Comparison of ENCODE assay signal across 8 mouse cellular contexts in the genomic region with DNA sequence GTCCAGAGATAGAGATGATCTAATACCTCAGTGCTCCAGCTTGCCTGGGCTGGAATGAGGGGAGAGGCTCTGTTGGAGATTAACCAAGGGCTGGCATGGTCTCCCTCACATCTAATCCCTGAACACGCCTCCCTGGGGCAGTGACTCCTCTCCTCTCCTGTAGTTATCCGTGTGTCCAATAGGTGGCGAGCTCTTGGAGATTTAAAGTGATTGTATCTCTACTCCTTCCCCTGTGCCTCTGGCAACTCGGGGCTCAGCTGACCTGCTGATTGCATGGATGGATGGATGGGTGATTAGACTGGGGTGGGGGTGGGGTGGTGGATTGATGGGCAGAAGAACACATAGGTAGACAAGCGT. TPM values are rescaled to one million over a fixed set of nuclear protein-coding genes. Genes with fewer than 3 reads are reported as not detected.
DNase-seq lines count a peak whose midpoint lies in the region; ATAC-seq and TF ChIP-seq lines count a peak whose summit lies in the region.
"Had no signal": no experiment of that assay in that cellular context is flagged by ENCODE, and none has a peak within 500 bp of the region (broad histone marks: within the 10 kb centered on the region; RNA-seq: fewer than 3 reads in every experiment).

No protein-coding gene starts in this region.

- H3K9me3 ChIP-seq in midbrain, embryonic 11.5 days (ENCODE audit: control insufficient read depth, low read length) = no peaks in the 10 kb centered on the region
- H3K9me3 ChIP-seq in midbrain, embryonic 13.5 days = no peaks in the 10 kb centered on the region
- no peaks in the 10 kb centered on the region for H3K9me3 ChIP-seq in limb, embryonic 11.5 days (ENCODE audit: control insufficient read depth, low read length)
- H3K9me3 ChIP-seq: midbrain, embryonic 12.5 days had no signal

- TF ChIP-seq CTCF in cortical plate, adult 2 months (IDR thresholded peaks at IDR 0.05; ENCODE audit: extremely low read depth, insufficient read depth, low read length) = peak; percentile 58

- no peaks in the 10 kb centered on the region for H3K36me3 ChIP-seq in midbrain, embryonic 11.5 days (ENCODE audit: control insufficient read depth, insufficient read depth, low read length)
- no peaks in the 10 kb centered on the region for H3K36me3 ChIP-seq in midbrain, embryonic 13.5 days
- no peaks in the 10 kb centered on the region for H3K36me3 ChIP-seq in limb, embryonic 11.5 days (ENCODE audit: control insufficient read depth, insufficient read depth, low read length)
- H3K36me3 ChIP-seq: midbrain, embryonic 12.5 days had no signal

- no peak overlapping the region for H3K4me2 ChIP-seq in midbrain, embryonic 11.5 days
- H3K4me2 ChIP-seq in midbrain, embryonic 13.5 days (replicated peaks) = no peak overlapping the region
- no peak overlapping the region for H3K4me2 ChIP-seq in limb, embryonic 11.5 days (ENCODE audit: low read depth, severe bottlenecking)
- H3K4me2 ChIP-seq: midbrain, embryonic 12.5 days had no signal

- H3K4me3 ChIP-seq in midbrain, embryonic 11.5 days (ENCODE audit: low read depth, low read length) = no peak overlapping the region
- H3K4me3 ChIP-seq in midbrain, embryonic 13.5 days (replicated peaks) = no peak overlapping the region
- H3K4me3 ChIP-seq in cortical plate, adult 2 months (ENCODE audit: insufficient read depth, low read length) = no peak overlapping the region
- H3K4me3 ChIP-seq in limb, embryonic 11.5 days (ENCODE audit: low read depth, low read length) = no peak overlapping the region
- H3K4me3 ChIP-seq: midbrain, embryonic 12.5 days had no signal

- no peak for ATAC-seq in midbrain, embryonic 11.5 days (ENCODE audit: low FRiP score)
- ATAC-seq in midbrain, embryonic 13.5 days = no peak
- ATAC-seq in limb, embryonic 11.5 days (ENCODE audit: insufficient number of reproducible peaks, low FRiP score, low TSS enrichment, low read depth) = no peak

- H3K9ac ChIP-seq in midbrain, embryonic 11.5 days (ENCODE audit: low read length) = no peak overlapping the region
- no peak overlapping the region for H3K9ac ChIP-seq in midbrain, embryonic 13.5 days (replicated peaks)
- no peak overlapping the region for H3K9ac ChIP-seq in limb, embryonic 11.5 days (ENCODE audit: low read length)
- H3K9ac ChIP-seq: midbrain, embryonic 12.5 days had no signal

- peak; percentile 94 for DNase-seq in midbrain, embryonic 11.5 days (ENCODE audit: low spot score, missing footprints)
- peak; percentile 80 for DNase-seq in NIH3T3 (ENCODE audit: low read depth)
- DNase-seq in heart, postnatal 4 days = peak; percentile 76
- DNase-seq in limb, embryonic 11.5 days (ENCODE audit: low spot score) = peak; percentile 64
- peak; percentile 91 for DNase-seq in retina, adult 2 months (ENCODE audit: low read depth, low spot score)

- WGBS in midbrain, embryonic 11.5 days = 9% methylated on average over 5 of the region's 5 CpGs
- WGBS in midbrain, embryonic 13.5 days = 10% methylated on average over 5 of the region's 5 CpGs
- WGBS in limb, embryonic 11.5 days = 17% methylated on average over 5 of the region's 5 CpGs

- peaks cover 25% of the 10 kb centered on the region for H3K4me1 ChIP-seq in midbrain, embryonic 11.5 days (ENCODE audit: control insufficient read depth, insufficient read depth, low read length)
- H3K4me1 ChIP-seq in midbrain, embryonic 13.5 days (replicated peaks) = peaks cover 47% of the 10 kb centered on the region
- peaks cover 19% of the 10 kb centered on the region for H3K4me1 ChIP-seq in cortical plate, adult 2 months (ENCODE audit: control insufficient read depth, insufficient read depth, low read length)
- H3K4me1 ChIP-seq in limb, embryonic 11.5 days (ENCODE audit: control insufficient read depth, insufficient read depth, low read length) = peaks cover 14% of the 10 kb centered on the region

- no peaks in the 10 kb centered on the region; the same call in 1 of the 2 replicates for H3K27me3 ChIP-seq in midbrain, embryonic 11.5 days (ENCODE audit: control insufficient read depth, insufficient read depth, low read length)
- H3K27me3 ChIP-seq in midbrain, embryonic 13.5 days = peaks cover 9% of the 10 kb centered on the region; the same call in 1 of the 2 replicates
- no peaks in the 10 kb centered on the region for H3K27me3 ChIP-seq in limb, embryonic 11.5 days (ENCODE audit: control insufficient read depth, insufficient read depth, low read length)

- no peak overlapping the region for H3K27ac ChIP-seq in midbrain, embryonic 11.5 days (ENCODE audit: low read depth, low read length)
- H3K27ac ChIP-seq in midbrain, embryonic 13.5 days = no peak overlapping the region
- no peak overlapping the region for H3K27ac ChIP-seq in cortical plate, adult 2 months (ENCODE audit: insufficient read depth, low read length)
- H3K27ac ChIP-seq in limb, embryonic 11.5 days (replicated peaks; ENCODE audit: low read depth, low read length) = no peak overlapping the region
- H3K27ac ChIP-seq: midbrain, embryonic 12.5 days had no signal

- TF ChIP-seq POLR2A in cortical plate, adult 2 months (IDR thresholded peaks at IDR 0.05; ENCODE audit: extremely low read depth, insufficient read depth, low read length) = no peak

RNA-seq across cellular contexts. Expression of a gene that starts 9.9 kb away (rescaled TPM):
- 7.3 and 9.7 TPM in 2 replicates for polyA plus RNA-seq in midbrain, embryonic 11.5 days (2014; fragmentation: Nextera tagmentation; extraction: Ambion mirVana)
- 4.5 and 8.3 TPM in 2 replicates for polyA plus RNA-seq in midbrain, embryonic 13.5 days (2015; fragmentation: Nextera tagmentation; extraction: Ambion mirVana)
- polyA plus RNA-seq in cortical plate, adult 2 months (2012; rRNA removed) = 50.1 and 50.9 TPM in 2 replicates
- 10 to 100 TPM; 72.6 to 79.0 TPM for total RNA-seq in heart, postnatal 4 days (2021)
- polyA plus RNA-seq in limb, embryonic 11.5 days (2014; fragmentation: Nextera tagmentation; extraction: Ambion mirVana) = 6.8 and 8.7 TPM in 2 replicates

RNA-seq across cellular contexts. Expression of a gene that starts 24.8 kb away (rescaled TPM):
- not detected in 2 replicates for polyA plus RNA-seq in midbrain, embryonic 11.5 days (2014; fragmentation: Nextera tagmentation; extraction: Ambion mirVana)
- 0.16 TPM in 1 of 2 replicates, not detected in the other for polyA plus RNA-seq in midbrain, embryonic 13.5 days (2015; fragmentation: Nextera tagmentation; extraction: Ambion mirVana)
- polyA plus RNA-seq in cortical plate, adult 2 months (2012; rRNA removed) = 0.15 and 0.35 TPM in 2 replicates
- total RNA-seq in heart, postnatal 4 days (2021) = not detected
- 0.13 TPM in 1 of 2 replicates, not detected in the other for polyA plus RNA-seq in limb, embryonic 11.5 days (2014; fragmentation: Nextera tagmentation; extraction: Ambion mirVana)
- polyA plus RNA-seq: midbrain, embryonic 12.5 days had no signal

RNA-seq across cellular contexts. Expression of a gene that starts 30.3 kb away (rescaled TPM):
- 0.85 and 0.99 TPM in 2 replicates for polyA plus RNA-seq in midbrain, embryonic 11.5 days (2014; fragmentation: Nextera tagmentation; extraction: Ambion mirVana)
- polyA plus RNA-seq in midbrain, embryonic 13.5 days (2015; fragmentation: Nextera tagmentation; extraction: Ambion mirVana) = 1.9 and 2.5 TPM in 2 replicates
- 24.7 and 30.5 TPM in 2 replicates for polyA plus RNA-seq in cortical plate, adult 2 months (2012; rRNA removed)
- total RNA-seq in heart, postnatal 4 days (2021) = 1 to 10 TPM; 8.5 to 9.7 TPM
- 0.40 and 0.45 TPM in 2 replicates for polyA plus RNA-seq in limb, embryonic 11.5 days (2014; fragmentation: Nextera tagmentation; extraction: Ambion mirVana)

RNA-seq across cellular contexts. Expression of a gene that starts 33.6 kb away (rescaled TPM):
- polyA plus RNA-seq in midbrain, embryonic 11.5 days (2014; fragmentation: Nextera tagmentation; extraction: Ambion mirVana) = not detected in 2 replicates
- polyA plus RNA-seq in midbrain, embryonic 13.5 days (2015; fragmentation: Nextera tagmentation; extraction: Ambion mirVana) = 0.30 and 0.52 TPM in 2 replicates
- 1,180 and 1,226 TPM in 2 replicates for polyA plus RNA-seq in cortical plate, adult 2 months (2012; rRNA removed)
- 10 to 100 TPM; 16.2 to 18.8 TPM for total RNA-seq in heart, postnatal 4 days (2021)
- polyA plus RNA-seq in limb, embryonic 11.5 days (2014; fragmentation: Nextera tagmentation; extraction: Ambion mirVana) = 0.34 and 0.52 TPM in 2 replicates
- polyA plus RNA-seq: midbrain, embryonic 12.5 days had no signal

RNA-seq across cellular contexts. Expression of a gene that starts 36.6 kb away (rescaled TPM):
- 0.23 and 0.36 TPM in 2 replicates for polyA plus RNA-seq in midbrain, embryonic 11.5 days (2014; fragmentation: Nextera tagmentation; extraction: Ambion mirVana)
- polyA plus RNA-seq in midbrain, embryonic 13.5 days (2015; fragmentation: Nextera tagmentation; extraction: Ambion mirVana) = 0.24 and 0.36 TPM in 2 replicates
- polyA plus RNA-seq in cortical plate, adult 2 months (2012; rRNA removed) = 0.10 and 0.19 TPM in 2 replicates
- not detected for total RNA-seq in heart, postnatal 4 days (2021)
- 0.10 TPM in 1 of 2 replicates, not detected in the other for polyA plus RNA-seq in limb, embryonic 11.5 days (2014; fragmentation: Nextera tagmentation; extraction: Ambion mirVana)
